Mouse (Mus musculus) hindbrain, embryonic 13.5 days (tissue): ENCODE measurements around the gene Fmc1. TPM values are rescaled to one million over a fixed set of nuclear protein-coding genes. Genes with fewer than 3 reads are reported as not detected.
"Not testable (repeated sequence)": the region's sequence is repeated elsewhere in the genome, so short reads cannot be mapped to it uniquely, and the experiment has no call there.

Experiments
- ATAC-seq: fragments of 200-750 bp; cut with Nextera tagmentation; 2 replicates; pipeline ENCODE4 v1.8.0; 2017; ENCODE audit warnings: moderate TSS enrichment; ENCODE audit not compliant: low FRiP score
- H3K27ac ChIP-seq: fragments of 300-500 bp; sonication (generic); 2 replicates; pipeline ENCODE4 v1.5.1; 2015; ENCODE audit warnings: inconsistent platforms, mild to moderate bottlenecking, moderate library complexity
- H3K27me3 ChIP-seq: fragments of 300-500 bp; sonication (generic); 2 replicates; pipeline ENCODE4 v1.6.1; 2015; ENCODE audit warnings: mild to moderate bottlenecking, inconsistent platforms
- H3K36me3 ChIP-seq: fragments of 300-500 bp; sonication (generic); 2 replicates; pipeline ENCODE4 v1.6.1; 2015; ENCODE audit warnings: mild to moderate bottlenecking, inconsistent platforms
- H3K4me1 ChIP-seq: fragments of 300-500 bp; sonication (generic); replicated peaks from 2 replicates; pipeline ENCODE4 v1.6.1; 2015; ENCODE audit warnings: inconsistent platforms
- H3K4me2 ChIP-seq: fragments of 300-500 bp; sonication (generic); 2 replicates; pipeline ENCODE4 v1.6.1; 2015; ENCODE audit warnings: inconsistent platforms, mild to moderate bottlenecking, moderate library complexity
- H3K4me3 ChIP-seq: fragments of 300-500 bp; sonication (generic); 2 replicates; pipeline ENCODE4 v1.5.1; 2015; ENCODE audit warnings: mild to moderate bottlenecking, inconsistent platforms
- H3K9ac ChIP-seq: fragments of 300-500 bp; sonication (generic); 2 replicates; pipeline ENCODE4 v1.6.1; 2015; ENCODE audit warnings: mild to moderate bottlenecking, inconsistent platforms
- H3K9me3 ChIP-seq: fragments of 300-500 bp; sonication (generic); 2 replicates; pipeline ENCODE4 v1.6.1; 2016; ENCODE audit warnings: inconsistent platforms
- WGBS: fragments of 180-500 bp; shearing (Covaris S2); methylation state at CpG from one replicate; pipeline ENCODE4 v1.1.7; 2015; 5-methylcytosine and 5-hydroxymethylcytosine counted together
- polyA plus RNA-seq: library from polyadenylated mRNA; unstranded; fragments of >200 nt; fragmentation: Nextera tagmentation; extraction: Ambion mirVana; gene quantifications from 2 replicates; pipeline ENCODE4 v1.2.1, GENCODE M21; 2015

The Fmc1 gene
- polyA plus RNA-seq, 1 experiment from 2014 or later: 163 TPM

- H3K4me3 ChIP-seq: peak overlapping the region; percentile 77
- H3K4me1 ChIP-seq: peaks cover 23% of the 10 kb centered on the region
- no peaks in the 10 kb centered on the region for H3K9me3 ChIP-seq
- 73% methylated on average over 1 of the region's 1 CpGs for WGBS
- peak overlapping the region; percentile 59 for H3K4me2 ChIP-seq
- no peaks in the 10 kb centered on the region for H3K27me3 ChIP-seq
- ATAC-seq: no peak
- peak overlapping the region; percentile 97 for H3K27ac ChIP-seq
- peak overlapping the region; percentile 89 for H3K9ac ChIP-seq
- H3K36me3 ChIP-seq: peaks cover 16% of the 10 kb centered on the region
These were observed 2.5 kb downstream of the Fmc1 start for GRCm38 (mm10) chr6:38535788-38536187.

- H3K9ac ChIP-seq, H3K4me1 ChIP-seq, H3K4me3 ChIP-seq, ATAC-seq, H3K27me3 ChIP-seq, H3K27ac ChIP-seq, H3K9me3 ChIP-seq, H3K4me2 ChIP-seq: not testable (repeated sequence)
- H3K36me3 ChIP-seq: peaks cover 20% of the 10 kb centered on the region
- WGBS: 94% methylated on average over 5 of the region's 5 CpGs
These were observed 10.8 kb downstream of the Fmc1 start for GRCm38 (mm10) chr6:38544141-38544540.

GRCm38 (mm10) chr6:38547005-38547404 lies 13.7 kb downstream of the Fmc1 start:
- H3K4me1 ChIP-seq, H3K27me3 ChIP-seq, H3K4me2 ChIP-seq, H3K4me3 ChIP-seq, H3K9me3 ChIP-seq, H3K36me3 ChIP-seq, ATAC-seq, H3K27ac ChIP-seq, H3K9ac ChIP-seq: not testable (repeated sequence)
- WGBS: 90% methylated on average over 2 of the region's 2 CpGs

GRCm38 (mm10) chr6:38547707-38548106 lies 14.4 kb downstream of the Fmc1 start:
- Histone ChIP-seq H3K4me1 (peaks cover 6% of the 10 kb centered on the region), H3K9ac (no peak overlapping the region), H3K9me3 (no peaks in the 10 kb centered on the region), H3K4me2 (no peak overlapping the region), H3K27ac (no peak overlapping the region), H3K36me3 (no peaks in the 10 kb centered on the region), H3K27me3 (no peaks in the 10 kb centered on the region), H3K4me3 (no peak overlapping the region)
- 94% methylated on average over 1 of the region's 1 CpGs for WGBS
- ATAC-seq: no peak

- H3K27me3 ChIP-seq, H3K27ac ChIP-seq, H3K36me3 ChIP-seq, H3K4me1 ChIP-seq, H3K4me2 ChIP-seq, H3K4me3 ChIP-seq, H3K9ac ChIP-seq, H3K9me3 ChIP-seq, ATAC-seq: not testable (repeated sequence)
- 93% methylated on average over 7 of the region's 7 CpGs for WGBS
These were observed 15.3 kb downstream of the Fmc1 start for GRCm38 (mm10) chr6:38548595-38548994.

GRCm38 (mm10) chr6:38549840-38550239 lies 16.5 kb downstream of the Fmc1 start:
- WGBS: 84% methylated on average over 6 of the region's 6 CpGs
- Histone ChIP-seq H3K27ac (0 out of 2 replicates have a peak overlapping the region, but pooled peaks have one; percentile 99), H3K9ac (peak overlapping the region; percentile 88; the same call in 1 of the 2 replicates), H3K4me3 (peak overlapping the region; percentile 68; the same call in 1 of the 2 replicates), H3K4me2 (peak overlapping the region; percentile 66), H3K4me1 (peaks cover 20% of the 10 kb centered on the region)
- H3K9me3 ChIP-seq, H3K36me3 ChIP-seq, ATAC-seq, H3K27me3 ChIP-seq: not testable (repeated sequence)

- 7% methylated on average over 28 of the region's 28 CpGs for WGBS
- no peaks in the 10 kb centered on the region for H3K9me3 ChIP-seq
- peak overlapping the region; percentile 99 for H3K27ac ChIP-seq
- H3K4me2 ChIP-seq: peak overlapping the region; percentile 66
- no peaks in the 10 kb centered on the region for H3K27me3 ChIP-seq
- ATAC-seq: peak; percentile 12
- no peaks in the 10 kb centered on the region for H3K36me3 ChIP-seq
- H3K9ac ChIP-seq: peak overlapping the region; percentile 88
- peaks cover 22% of the 10 kb centered on the region for H3K4me1 ChIP-seq
- peak overlapping the region; percentile 68 for H3K4me3 ChIP-seq
These were observed 17.2 kb downstream of the Fmc1 start for GRCm38 (mm10) chr6:38550250-38551061.

- H3K27me3 ChIP-seq: no peaks in the 10 kb centered on the region
- peaks cover 30% of the 10 kb centered on the region for H3K4me1 ChIP-seq
- H3K9ac ChIP-seq: peak within 1 kb of the TSS; percentile 88
- under 1% methylated on average over 75 of the region's 98 CpGs for WGBS
- no peaks in the 10 kb centered on the region for H3K36me3 ChIP-seq
- peak within 1 kb of the TSS; percentile 68 for H3K4me3 ChIP-seq
- H3K27ac ChIP-seq: peak within 1 kb of the TSS; percentile 99
- H3K9me3 ChIP-seq: no peaks in the 10 kb centered on the region
- H3K4me2 ChIP-seq: peak within 1 kb of the TSS; percentile 66
- ATAC-seq: peak; percentile 90
These were observed 18.0 kb downstream of the Fmc1 start, which contains the start of gene Luc7l2 for GRCm38 (mm10) chr6:38551062-38551988. Gene Luc7l2, plus strand, starts transcription at chr6:38551334.

GRCm38 (mm10) chr6:38551989-38552635 lies 18.8 kb downstream of the Fmc1 start:
- H3K36me3 ChIP-seq: no peaks in the 10 kb centered on the region
- H3K27me3 ChIP-seq: no peaks in the 10 kb centered on the region
- H3K4me2 ChIP-seq: peak overlapping the region; percentile 64
- WGBS: under 1% methylated on average over 27 of the region's 32 CpGs
- peak overlapping the region; percentile 68 for H3K4me3 ChIP-seq
- peak overlapping the region; percentile 85 for H3K9ac ChIP-seq
- peak; percentile 95 for ATAC-seq
- peak overlapping the region; percentile 99 for H3K27ac ChIP-seq
- no peaks in the 10 kb centered on the region for H3K9me3 ChIP-seq
- H3K4me1 ChIP-seq: peaks cover 30% of the 10 kb centered on the region

GRCm38 (mm10) chr6:38552636-38553000 lies 19.3 kb downstream of the Fmc1 start:
- H3K4me1 ChIP-seq: peaks cover 30% of the 10 kb centered on the region
- no peaks in the 10 kb centered on the region for H3K9me3 ChIP-seq
- no peak for ATAC-seq
- no peak overlapping the region for H3K27ac ChIP-seq
- peak overlapping the region; percentile 64 for H3K4me2 ChIP-seq
- no peaks in the 10 kb centered on the region for H3K36me3 ChIP-seq
- peak overlapping the region; percentile 85; the same call in 1 of the 2 replicates for H3K9ac ChIP-seq
- no peaks in the 10 kb centered on the region for H3K27me3 ChIP-seq
- WGBS: 28% methylated on average over 5 of the region's 5 CpGs
- peak overlapping the region; percentile 68 for H3K4me3 ChIP-seq

- no peak for ATAC-seq
- Histone ChIP-seq H3K9ac (no peak overlapping the region), H3K27me3 (no peaks in the 10 kb centered on the region), H3K36me3 (peaks cover 32% of the 10 kb centered on the region), H3K27ac (no peak overlapping the region), H3K4me3 (no peak overlapping the region), H3K4me1 (no peaks in the 10 kb centered on the region), H3K4me2 (no peak overlapping the region), H3K9me3 (no peaks in the 10 kb centered on the region)
- 89% methylated on average over 2 of the region's 2 CpGs for whole genome bisulfite sequencing
These were observed 42.8 kb downstream of the Fmc1 start for GRCm38 (mm10) chr6:38576096-38576495.
